23 mouse cellular contexts compared by ENCODE assay signal in genomic region chr19:31743241-31744045, GRCm38 (mm10). TPM values are rescaled to one million over a fixed set of nuclear protein-coding genes. Genes with fewer than 3 reads are reported as not detected.
DNase-seq lines count a peak whose midpoint lies in the region; ATAC-seq and TF ChIP-seq lines count a peak whose summit lies in the region.
"Had no signal": no experiment of that assay in that cellular context is flagged by ENCODE, and none has a peak within 500 bp of the region (broad histone marks: within the 10 kb centered on the region; RNA-seq: fewer than 3 reads in every experiment).

No protein-coding gene starts in this region.

- H3K36me3 ChIP-seq in heart, adult 2 months (ENCODE audit: control insufficient read depth, insufficient read depth, low read length), result peaks cover 3% of the 10 kb centered on the region
- H3K36me3 ChIP-seq in midbrain, embryonic 11.5 days (ENCODE audit: control insufficient read depth, insufficient read depth, low read length), result no peaks in the 10 kb centered on the region
- no peaks in the 10 kb centered on the region for H3K36me3 ChIP-seq in midbrain, postnatal 0 days (ENCODE audit: insufficient read depth, low read length)
- H3K36me3 ChIP-seq: embryonic facial prominence, embryonic 13.5 days; forebrain, embryonic 15.5 days; hindbrain, embryonic 12.5 days; limb, embryonic 15.5 days had no signal

- TF ChIP-seq CTCF in heart, adult 2 months (IDR thresholded peaks at IDR 0.05), result no peak
- TF ChIP-seq CTCF in midbrain, postnatal 0 days (IDR thresholded peaks at IDR 0.05), result no peak

- intact Hi-C loops in heart, adult 2 months (cut with DNase I), result no loop called here
- intact Hi-C loops in heart, postnatal 14 days (cut with DNase I), result no loop called here

- no peak for TF ChIP-seq POLR2A in heart, adult 2 months (IDR thresholded peaks at IDR 0.05; ENCODE audit: insufficient read depth, low read depth, low read length)

- ATAC-seq in midbrain, embryonic 11.5 days (ENCODE audit: low FRiP score), result no peak
- ATAC-seq in midbrain, postnatal 0 days (ENCODE audit: low FRiP score), result no peak
- ATAC-seq: forebrain, embryonic 15.5 days; liver, postnatal 0 days; midbrain, embryonic 16.5 days had no signal

- no peak for TF ChIP-seq EP300 in heart, adult 2 months (IDR thresholded peaks at IDR 0.05; ENCODE audit: insufficient read depth, low read depth, low read length)

- no peaks in the 10 kb centered on the region for H3K79me2 ChIP-seq in heart, adult 2 months (replicated peaks; ENCODE audit: control insufficient read depth, insufficient read depth, low read length)

- H3K4me3 ChIP-seq in heart, adult 2 months, result no peak overlapping the region
- no peak overlapping the region for H3K4me3 ChIP-seq in midbrain, embryonic 11.5 days (ENCODE audit: low read depth, low read length)
- H3K4me3 ChIP-seq in midbrain, postnatal 0 days (ENCODE audit: low read depth, low read length), result no peak overlapping the region
- H3K4me3 ChIP-seq: embryonic facial prominence, embryonic 13.5 days; forebrain, embryonic 15.5 days; hindbrain, embryonic 12.5 days; limb, embryonic 15.5 days had no signal

- H3K4me1 ChIP-seq in heart, adult 2 months (ENCODE audit: control insufficient read depth, insufficient read depth, low read length), result peaks cover 8% of the 10 kb centered on the region
- no peaks in the 10 kb centered on the region for H3K4me1 ChIP-seq in midbrain, embryonic 11.5 days (ENCODE audit: control insufficient read depth, insufficient read depth, low read length)
- H3K4me1 ChIP-seq in midbrain, postnatal 0 days (ENCODE audit: insufficient read depth, low read length), result no peaks in the 10 kb centered on the region
- H3K4me1 ChIP-seq: forebrain, embryonic 15.5 days; hindbrain, embryonic 12.5 days; limb, embryonic 15.5 days had no signal

- WGBS in heart, adult 2 months, result 46% methylated on average over 8 of the region's 8 CpGs
- 68% methylated on average over 8 of the region's 8 CpGs for WGBS in midbrain, embryonic 11.5 days
- 74% methylated on average over 8 of the region's 8 CpGs for WGBS in midbrain, postnatal 0 days

- no peaks in the 10 kb centered on the region for H3K9me3 ChIP-seq in midbrain, embryonic 11.5 days (ENCODE audit: control insufficient read depth, low read length)
- no peaks in the 10 kb centered on the region for H3K9me3 ChIP-seq in midbrain, postnatal 0 days (ENCODE audit: low read length)
- H3K9me3 ChIP-seq: embryonic facial prominence, embryonic 13.5 days; forebrain, embryonic 15.5 days; hindbrain, embryonic 12.5 days; limb, embryonic 15.5 days had no signal

- H3K4me2 ChIP-seq in midbrain, embryonic 11.5 days, result no peak overlapping the region
- no peak overlapping the region for H3K4me2 ChIP-seq in midbrain, postnatal 0 days (ENCODE audit: low read depth, low read length, poor library complexity, severe bottlenecking)
- H3K4me2 ChIP-seq: embryonic facial prominence, embryonic 13.5 days; forebrain, embryonic 15.5 days; hindbrain, embryonic 12.5 days; limb, embryonic 15.5 days had no signal

- H3K27ac ChIP-seq in heart, adult 2 months, result peak overlapping the region; percentile 51
- H3K27ac ChIP-seq in midbrain, embryonic 11.5 days (ENCODE audit: low read depth, low read length), result no peak overlapping the region
- no peak overlapping the region for H3K27ac ChIP-seq in midbrain, postnatal 0 days (ENCODE audit: low read depth, low read length)
- H3K27ac ChIP-seq: embryonic facial prominence, embryonic 13.5 days; forebrain, embryonic 15.5 days; hindbrain, embryonic 12.5 days; kidney, postnatal 0 days; limb, embryonic 15.5 days had no signal

- no peak overlapping the region for H3K9ac ChIP-seq in heart, adult 2 months (ENCODE audit: low read depth, low read length)
- no peak overlapping the region for H3K9ac ChIP-seq in midbrain, embryonic 11.5 days (ENCODE audit: low read length)
- no peak overlapping the region for H3K9ac ChIP-seq in midbrain, postnatal 0 days (replicated peaks; ENCODE audit: low read length, poor library complexity, severe bottlenecking)
- H3K9ac ChIP-seq: embryonic facial prominence, embryonic 13.5 days; forebrain, embryonic 15.5 days; hindbrain, embryonic 12.5 days; limb, embryonic 15.5 days; liver, postnatal 0 days had no signal

- no peaks in the 10 kb centered on the region for H3K27me3 ChIP-seq in heart, adult 2 months (ENCODE audit: control insufficient read depth, insufficient read depth, low read length)
- H3K27me3 ChIP-seq in midbrain, embryonic 11.5 days (ENCODE audit: control insufficient read depth, insufficient read depth, low read length), result no peaks in the 10 kb centered on the region
- H3K27me3 ChIP-seq in midbrain, postnatal 0 days (ENCODE audit: insufficient read depth, low read length), result no peaks in the 10 kb centered on the region
- H3K27me3 ChIP-seq: CH12.LX; embryonic facial prominence, embryonic 13.5 days; forebrain, embryonic 15.5 days; hindbrain, embryonic 12.5 days; limb, embryonic 15.5 days had no signal

- DNase-seq in heart, adult 2 months, result no peak
- no peak for DNase-seq in heart, postnatal 14 days
- DNase-seq in kidney, postnatal 14 days, result peak; percentile 32
- DNase-seq in kidney, adult 11 months, result no peak
- DNase-seq in midbrain, embryonic 11.5 days (ENCODE audit: low spot score, missing footprints), result peak; percentile 73
- no peak for DNase-seq in midbrain, postnatal 0 days (ENCODE audit: low spot score)
- DNase-seq in adrenal gland, adult (ENCODE audit: inconsistent age in 2 of 2, low spot score in 1 of 2), result no peak
- DNase-seq: adrenal gland, postnatal 25 days; cerebellum, adult 11 months; cerebellum, postnatal 14 days; liver, postnatal 0 days; right cerebral cortex, postnatal 14 days; spleen, adult 18-20 months; thymus, adult 18-20 months; thymus, postnatal 4 days had no signal

RNA-seq across cellular contexts. Expression of gene Prkg1, which starts 21.4 kb away (rescaled TPM):
- 10 to 100 TPM; 11.0 to 13.6 TPM for total RNA-seq in heart, adult 2 months (2021)
- polyA plus RNA-seq in heart, adult 2 months (2012; rRNA removed), result 2.2 and 3.4 TPM in 2 replicates
- 10 to 100 TPM; 18.8 to 19.1 TPM for total RNA-seq in heart, postnatal 14 days (2021)
- 4.9 and 6.1 TPM in 2 replicates for polyA plus RNA-seq in midbrain, embryonic 11.5 days (2014; fragmentation: Nextera tagmentation; extraction: Ambion mirVana)
- total RNA-seq in midbrain, postnatal 0 days (2014; rRNA removed), result 9.9 and 13.2 TPM in 2 replicates
- 3.9 and 5.1 TPM in 2 replicates for polyA plus RNA-seq in midbrain, postnatal 0 days (2015; fragmentation: Nextera tagmentation; extraction: Ambion mirVana)
- total RNA-seq: CH12.LX, MEL had no signal

Comparison
In these comparisons a context has a peak if more than half of its experiments do, and no peak if none do; other contexts are left out.
1. DNase-seq: peak in kidney, postnatal 14 days (single experiment) and midbrain, embryonic 11.5 days (single experiment); none in heart, adult 2 months (0 of 2), heart, postnatal 14 days (0 of 2), kidney, adult 11 months (single experiment), midbrain, postnatal 0 days (single experiment) and adrenal gland, adult (0 of 2).